Mouse (Mus musculus) MEL (cell line): ENCODE data around the gene Uqcc3. TPM values are rescaled to one million over a fixed set of nuclear protein-coding genes. Genes with fewer than 3 reads are reported as not detected.
"Not testable (repeated sequence)": the region's sequence is repeated elsewhere in the genome, so short reads cannot be mapped to it uniquely, and the experiment has no call there.

Experiments
- DNase-seq: peaks from one replicate; pipeline ENCODE4 v3.0.0; 2011; ENCODE audit warnings: low read depth, low spot score
- H3K27ac ChIP-seq: 2 replicates; pipeline ENCODE4 v1.5.1; 2012; ENCODE audit warnings: low read depth, mild to moderate bottlenecking, control low read depth, low read length, moderate library complexity; ENCODE audit not compliant: control insufficient read depth
- H3K27me3 ChIP-seq, 2 experiments: fragments of 150-350 bp in 1 of 2; sonication (generic) in 1 of 2; 2 replicates each; pipeline ENCODE4 v1.6.1; 2012; ENCODE audit warnings: low read length in 2 of 2, mild to moderate bottlenecking in 2 of 2, improper control_type of control experiment in 1 of 2, moderate library complexity in 1 of 2; ENCODE audit not compliant: insufficient read depth in 2 of 2, control insufficient read depth in 1 of 2
- H3K36me3 ChIP-seq, 2 experiments: 2 replicates each; pipeline ENCODE4 v1.6.1; 2012 to 2014; ENCODE audit warnings: low read length in 2 of 2, improper control_type of control experiment in 1 of 2, inconsistent platforms in 1 of 2, mild to moderate bottlenecking in 1 of 2; ENCODE audit not compliant: insufficient read depth in 2 of 2, control insufficient read depth in 1 of 2
- H3K4me1 ChIP-seq, 2 experiments: fragments of 150-350 bp in 1 of 2; sonication (generic) in 1 of 2; 2 replicates each; pipeline ENCODE4 v1.6.1; 2012; ENCODE audit warnings: low read length in 2 of 2, improper control_type of control experiment in 1 of 2, mild to moderate bottlenecking in 1 of 2; ENCODE audit not compliant: insufficient read depth in 2 of 2, control insufficient read depth in 1 of 2
- H3K4me3 ChIP-seq, 2 experiments: fragments of 150-350 bp in 1 of 2; sonication (generic) in 1 of 2; 2 replicates each; pipeline ENCODE4 v1.5.1; 2012; ENCODE audit warnings: low read depth in 2 of 2, low read length in 2 of 2, mild to moderate bottlenecking in 2 of 2, moderate library complexity in 2 of 2, control low read depth in 1 of 2, improper control_type of control experiment in 1 of 2; ENCODE audit not compliant: control insufficient read depth in 1 of 2, insufficient read depth in 1 of 2
- H3K79me2 ChIP-seq: 2 replicates; pipeline ENCODE4 v1.6.1; 2012; ENCODE audit warnings: mild to moderate bottlenecking, low read length, moderate library complexity; ENCODE audit not compliant: control insufficient read depth, poor library complexity, insufficient read depth
- H3K9ac ChIP-seq: 2 replicates; pipeline ENCODE4 v1.6.1; 2012; ENCODE audit warnings: low read depth, mild to moderate bottlenecking, control low read depth, low read length, moderate library complexity; ENCODE audit not compliant: control insufficient read depth, poor library complexity, severe bottlenecking
- H3K9me3 ChIP-seq: fragments of 150-350 bp; sonication (generic); replicated peaks from 2 replicates; pipeline ENCODE4 v1.6.1; 2012; ENCODE audit warnings: mild to moderate bottlenecking, low read length, improper control_type of control experiment, moderate library complexity; ENCODE audit not compliant: insufficient read depth
- BHLHE40 ChIP-seq: IDR thresholded peaks from 2 replicates; pipeline ENCODE4 v1.6.1; 2012; ENCODE audit warnings: low read depth, mild to moderate bottlenecking, inconsistent platforms, low read length, improper control_type of control experiment, borderline replicate concordance
- CTCF ChIP-seq, 3 experiments: IDR thresholded peaks in 2 of 3; conservative IDR thresholded peaks in 1 of 3; 2 replicates each; pipeline ENCODE4 v1.5.1; 2011 to 2012; ENCODE audit warnings: low read length in 3 of 3, low read depth in 2 of 3, mild to moderate bottlenecking in 2 of 3, improper control_type of control experiment in 1 of 3, inconsistent platforms in 1 of 3, mixed read lengths in 1 of 3, moderate library complexity in 1 of 3; ENCODE audit not compliant: control insufficient read depth in 1 of 3, insufficient read depth in 1 of 3, poor library complexity in 1 of 3, severe bottlenecking in 1 of 3
- GATA1 ChIP-seq: IDR thresholded peaks from 2 replicates; pipeline ENCODE4 v1.6.1; 2011; ENCODE audit warnings: low read depth, low read length, improper control_type of control experiment
- HCFC1 ChIP-seq: IDR thresholded peaks from 2 replicates; pipeline ENCODE4 v1.6.1; 2012; ENCODE audit warnings: low read depth, mild to moderate bottlenecking, inconsistent platforms, low read length, improper control_type of control experiment, moderate library complexity
- MAFK ChIP-seq: IDR thresholded peaks from 2 replicates; pipeline ENCODE4 v1.6.1; 2011; ENCODE audit warnings: low read depth, mild to moderate bottlenecking, low read length, improper control_type of control experiment, borderline replicate concordance
- MAX ChIP-seq: IDR thresholded peaks from 2 replicates; pipeline ENCODE4 v1.6.1; 2011; ENCODE audit warnings: low read length, improper control_type of control experiment
- MAZ ChIP-seq: IDR thresholded peaks from 2 replicates; pipeline ENCODE4 v1.6.1; 2012; ENCODE audit warnings: low read depth, mild to moderate bottlenecking, inconsistent platforms, low read length, improper control_type of control experiment
- MEF2A ChIP-seq: IDR thresholded peaks from 2 replicates; pipeline ENCODE4 v1.6.1; 2014; ENCODE audit warnings: low read depth, mild to moderate bottlenecking, inconsistent platforms, low read length, improper control_type of control experiment; ENCODE audit not compliant: poor library complexity, insufficient replicate concordance, severe bottlenecking; ENCODE audit errors: extremely low read depth
- MXI1 ChIP-seq: IDR thresholded peaks from 2 replicates; pipeline ENCODE4 v1.6.1; 2011; ENCODE audit warnings: mild to moderate bottlenecking, low read depth, low read length, improper control_type of control experiment
- MYB ChIP-seq: IDR thresholded peaks from 2 replicates; pipeline ENCODE4 v1.6.1; 2011; ENCODE audit warnings: mild to moderate bottlenecking, low read depth, low read length, improper control_type of control experiment
- MYC ChIP-seq: IDR thresholded peaks from 2 replicates; pipeline ENCODE4 v1.6.1; 2011; ENCODE audit warnings: low read depth, mild to moderate bottlenecking, low read length, improper control_type of control experiment, moderate library complexity
- NELFE ChIP-seq: IDR thresholded peaks from 2 replicates; pipeline ENCODE4 v1.6.1; 2011; ENCODE audit warnings: low read depth, low read length, improper control_type of control experiment
- NRF1 ChIP-seq: IDR thresholded peaks from 2 replicates; pipeline ENCODE4 v1.6.1; 2014; ENCODE audit warnings: low read depth, mild to moderate bottlenecking, inconsistent platforms, low read length, improper control_type of control experiment, moderate library complexity; ENCODE audit not compliant: poor library complexity, insufficient read depth, severe bottlenecking
- POLR2A ChIP-seq, 2 experiments: IDR thresholded peaks; 2 replicates each; pipeline ENCODE4 v1.6.1; 2011 to 2012; ENCODE audit warnings: low read length in 2 of 2, mild to moderate bottlenecking in 2 of 2, control low read depth in 1 of 2, improper control_type of control experiment in 1 of 2, low read depth in 1 of 2, moderate library complexity in 1 of 2; ENCODE audit not compliant: control insufficient read depth in 1 of 2, insufficient read depth in 1 of 2, poor library complexity in 1 of 2
- TCF12 ChIP-seq: IDR thresholded peaks from 2 replicates; pipeline ENCODE4 v1.6.1; 2014; ENCODE audit warnings: low read depth, mild to moderate bottlenecking, inconsistent platforms, low read length, improper control_type of control experiment, moderate library complexity
- ZC3H11A ChIP-seq: IDR thresholded peaks from 2 replicates; pipeline ENCODE4 v1.6.1; 2012; ENCODE audit warnings: low read depth, mild to moderate bottlenecking, inconsistent platforms, low read length, improper control_type of control experiment
- ZMIZ1 ChIP-seq: IDR thresholded peaks from 2 replicates; pipeline ENCODE4 v1.6.1; 2012; ENCODE audit warnings: low read depth, mild to moderate bottlenecking, inconsistent platforms, low read length, improper control_type of control experiment, moderate library complexity
- polyA plus RNA-seq, 2 experiments: library from polyadenylated mRNA; stranded (reverse) in 1 of 2; unstranded in 1 of 2; fragments of >175 nt in 1 of 2; fragments of >200 nt in 1 of 2; gene quantifications; 2 replicates each; pipeline versions ENCODE4 v1.2.1 to v1.2.4; 2012; ENCODE audit warnings: low replicate concordance in 2 of 2, low read depth in 1 of 2; ENCODE audit not compliant: insufficient read length in 2 of 2, insufficient read depth in 1 of 2, missing spikeins in 1 of 2
- total RNA-seq: library from RNA; depleted of rRNA; stranded (reverse); fragments of 300-350 nt; gene quantifications from 2 replicates; pipeline ENCODE4 v1.2.3, GENCODE M21; 2012

Uqcc3 gene
- total and polyA plus RNA-seq, 3 experiments, result 49.4 to 55.0 TPM; not detected in 1

DNA sequence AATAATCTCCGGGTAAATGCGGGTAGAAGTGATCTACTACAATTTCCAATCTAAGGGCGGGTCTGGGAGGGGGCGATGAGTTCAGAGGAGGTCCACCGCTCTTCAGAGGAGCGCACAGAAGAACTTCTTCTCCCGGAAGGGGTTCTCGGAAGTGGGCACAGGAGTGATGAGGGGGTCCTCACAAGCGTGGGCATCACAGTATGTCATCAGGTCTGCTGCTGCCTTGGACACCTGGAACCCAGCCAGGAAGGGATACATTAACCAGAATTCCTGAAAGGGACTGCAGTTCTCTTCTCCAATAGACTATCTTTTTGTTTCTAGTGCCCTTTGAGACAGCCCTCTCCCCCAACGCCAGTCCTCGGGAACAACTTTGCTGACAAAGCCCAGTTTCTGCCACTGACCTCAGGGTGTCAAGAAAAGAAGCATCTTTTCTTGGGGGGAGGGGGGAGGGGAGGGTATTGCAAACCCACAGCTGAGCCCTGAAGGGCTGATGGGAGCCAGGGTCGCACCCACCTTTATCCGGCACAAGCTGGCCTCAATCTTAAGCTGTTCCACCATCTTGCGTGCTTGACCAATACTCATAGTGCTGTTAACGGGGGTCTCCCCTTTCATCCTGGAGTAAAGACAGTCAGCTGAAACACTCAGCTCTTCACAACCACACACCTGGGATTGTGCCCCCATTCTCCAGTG lies 42.5 kb downstream of the Uqcc3 start:
- H3K9me3 ChIP-seq, result no peaks in the 10 kb centered on the region
- H3K27me3 ChIP-seq, result no peaks in the 10 kb centered on the region
- peaks cover 3 to 17% of the 10 kb centered on the region in 2 experiments for H3K4me1 ChIP-seq
- no peak for DNase-seq
- H3K9ac ChIP-seq, result peak overlapping the region; percentile 91
- peaks cover 6 to 14% of the 10 kb centered on the region in 2 experiments for H3K36me3 ChIP-seq
- H3K27ac ChIP-seq, result peak overlapping the region; percentile 92; the same call in 1 of the 2 replicates
- H3K4me3 ChIP-seq, result peak overlapping the region; percentile 56 to 64
- TF ChIP-seq BHLHE40, result no peak
- TF ChIP-seq MYC, result no peak
- no peak for TF ChIP-seq TCF12
- no peak for TF ChIP-seq MAX
- TF ChIP-seq NRF1, result no peak
- no peak for TF ChIP-seq GATA1
- no peak for TF ChIP-seq POLR2A (IDR thresholded peaks at IDR 0.05; ENCODE audit: control insufficient read depth in 1 of 2, insufficient read depth in 1 of 2, low read depth in 1 of 2, low read length in 2 of 2, poor library complexity in 1 of 2)
- no peak for TF ChIP-seq MAFK
- no peak for TF ChIP-seq MYB
- no peak for TF ChIP-seq MXI1
- H3K79me2 ChIP-seq, result no peaks in the 10 kb centered on the region; the same call in 1 of the 2 replicates

DNA sequence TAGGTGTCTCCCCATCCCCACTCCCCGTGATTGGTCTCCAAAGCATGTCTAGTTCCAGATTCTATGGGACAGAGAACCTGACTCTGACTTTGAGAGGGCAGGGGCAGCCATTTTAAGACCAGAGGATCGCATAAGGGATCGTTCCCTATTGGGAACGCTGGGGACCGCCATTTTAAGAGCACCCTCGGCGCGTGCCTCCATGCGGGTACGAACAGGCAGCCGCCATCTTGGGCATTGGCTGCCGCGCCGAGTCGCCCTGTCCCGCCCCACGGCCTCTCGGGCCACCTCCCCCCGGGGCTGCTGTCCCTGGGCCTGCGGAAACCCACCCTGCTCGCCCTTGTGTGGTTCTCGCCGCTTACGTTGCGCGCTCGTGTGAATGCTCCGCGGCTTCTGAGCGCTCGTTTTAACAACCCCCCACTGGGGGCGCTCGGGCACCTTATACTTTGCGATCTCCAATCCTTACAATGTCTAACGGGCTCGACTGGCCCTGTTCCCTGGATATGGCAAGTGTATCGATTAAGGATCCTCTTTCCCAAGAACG lies 43.4 kb downstream of the Uqcc3 start, which contains the start of gene Bscl2:
Gene Bscl2, plus strand, starts transcription at position 217 of the 541 bp plus-strand sequence.
- no peaks in the 10 kb centered on the region for H3K9me3 ChIP-seq
- peak within 1 kb of the TSS; percentile 92 for H3K27ac ChIP-seq
- H3K27me3 ChIP-seq, result no peaks in the 10 kb centered on the region
- H3K36me3 ChIP-seq, result peaks cover 10 to 14% of the 10 kb centered on the region in 2 experiments
- peak within 1 kb of the TSS; percentile 91 for H3K9ac ChIP-seq
- TF ChIP-seq MAZ, result no peak
- no peak for TF ChIP-seq MEF2A
- TF ChIP-seq CTCF (IDR thresholded peaks at IDR 0.05 in 2 of 3, conservative IDR thresholded peaks at IDR 0.05 in 1 of 3; ENCODE audit: control insufficient read depth in 1 of 3, insufficient read depth in 1 of 3, low read depth in 2 of 3, low read length in 3 of 3, poor library complexity in 1 of 3, severe bottlenecking in 1 of 3), result peak; percentile 20 to 63 (median 58); a peak in 5 of 6 replicates
- TF ChIP-seq MXI1, result peak; percentile 35; the same call in 1 of the 2 replicates
- peak; percentile 59 to 71 for TF ChIP-seq POLR2A (IDR thresholded peaks at IDR 0.05; ENCODE audit: control insufficient read depth in 1 of 2, insufficient read depth in 1 of 2, low read depth in 1 of 2, low read length in 2 of 2, poor library complexity in 1 of 2)
- TF ChIP-seq MYC, result peak; percentile 84
- TF ChIP-seq TCF12, result no peak
- TF ChIP-seq MAX, result peak; percentile 83
- 0 out of 2 replicates have a peak, but pooled peaks have one; percentile 47 for TF ChIP-seq ZMIZ1
- peak; percentile 66 for TF ChIP-seq HCFC1
- TF ChIP-seq NELFE, result peak; percentile 58
- TF ChIP-seq ZC3H11A, result peak; percentile 70
- H3K4me1 ChIP-seq, result peaks cover 3 to 17% of the 10 kb centered on the region in 2 experiments
- peak; percentile 88 for DNase-seq
- H3K4me3 ChIP-seq, result peak within 1 kb of the TSS; percentile 56 to 64
- H3K79me2 ChIP-seq, result no peaks in the 10 kb centered on the region; the same call in 1 of the 2 replicates

DNA sequence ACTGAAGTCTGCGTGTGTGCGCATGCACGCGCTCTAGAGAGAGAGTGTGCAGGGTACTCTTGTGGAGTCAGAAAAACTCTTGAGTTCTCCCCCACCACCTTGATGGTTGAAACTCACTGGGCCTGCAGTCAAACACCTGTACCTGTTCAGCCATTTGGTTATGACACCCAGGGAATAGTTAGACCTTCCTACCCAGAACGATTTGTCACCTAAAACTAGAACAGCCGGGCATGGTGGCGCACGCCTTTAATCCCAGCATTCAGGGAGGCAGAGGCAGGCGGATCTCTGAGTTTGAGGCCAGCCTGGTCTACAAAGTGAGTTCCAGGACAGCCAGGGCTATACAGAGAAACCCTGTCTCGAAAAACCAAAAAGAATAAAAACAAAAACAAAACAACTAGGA lies 44.4 kb downstream of the Uqcc3 start:
- Histone ChIP-seq H3K4me1 (peaks cover 3 to 17% of the 10 kb centered on the region in 2 experiments), H3K36me3 (peaks cover 14% of the 10 kb centered on the region in 2 experiments), H3K27ac (peak overlapping the region; percentile 92; the same call in 1 of the 2 replicates)
- H3K9me3 ChIP-seq, DNase-seq, H3K9ac ChIP-seq, H3K4me3 ChIP-seq, H3K27me3 ChIP-seq, H3K79me2 ChIP-seq: not testable (repeated sequence)
